Mouse (Mus musculus): ENCODE measurements around the gene Gm16181. TPM values are rescaled to one million over a fixed set of nuclear protein-coding genes. Genes with fewer than 3 reads are reported as not detected.

The Gm16181 gene
- polyA plus RNA-seq, 1 experiment from 2014 or later, result not detected

DNA sequence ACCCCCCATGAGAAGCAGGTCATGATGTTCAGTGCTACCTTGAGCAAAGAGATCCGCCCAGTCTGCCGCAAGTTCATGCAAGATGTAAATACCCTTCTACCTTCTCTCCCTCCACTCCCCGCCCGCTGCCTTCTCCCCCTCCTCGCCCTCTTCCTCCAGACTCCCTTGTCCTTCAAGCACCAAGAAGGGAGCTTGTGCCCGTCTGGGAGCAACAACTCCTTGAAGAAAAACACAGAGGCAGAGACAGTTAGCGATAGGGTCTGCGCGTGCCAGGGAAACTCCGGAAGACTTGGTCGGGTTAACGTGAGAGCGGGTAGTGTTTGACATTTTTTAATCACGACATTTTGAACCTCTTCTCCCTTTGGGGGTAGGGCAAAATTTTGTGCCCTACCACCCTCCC lies 28.4 kb downstream of the Gm16181 start:
- H3K27ac ChIP-seq (replicated peaks; ENCODE audit: low read depth, low read length), result no peak overlapping the region
- no peak for DNase-seq

DNA sequence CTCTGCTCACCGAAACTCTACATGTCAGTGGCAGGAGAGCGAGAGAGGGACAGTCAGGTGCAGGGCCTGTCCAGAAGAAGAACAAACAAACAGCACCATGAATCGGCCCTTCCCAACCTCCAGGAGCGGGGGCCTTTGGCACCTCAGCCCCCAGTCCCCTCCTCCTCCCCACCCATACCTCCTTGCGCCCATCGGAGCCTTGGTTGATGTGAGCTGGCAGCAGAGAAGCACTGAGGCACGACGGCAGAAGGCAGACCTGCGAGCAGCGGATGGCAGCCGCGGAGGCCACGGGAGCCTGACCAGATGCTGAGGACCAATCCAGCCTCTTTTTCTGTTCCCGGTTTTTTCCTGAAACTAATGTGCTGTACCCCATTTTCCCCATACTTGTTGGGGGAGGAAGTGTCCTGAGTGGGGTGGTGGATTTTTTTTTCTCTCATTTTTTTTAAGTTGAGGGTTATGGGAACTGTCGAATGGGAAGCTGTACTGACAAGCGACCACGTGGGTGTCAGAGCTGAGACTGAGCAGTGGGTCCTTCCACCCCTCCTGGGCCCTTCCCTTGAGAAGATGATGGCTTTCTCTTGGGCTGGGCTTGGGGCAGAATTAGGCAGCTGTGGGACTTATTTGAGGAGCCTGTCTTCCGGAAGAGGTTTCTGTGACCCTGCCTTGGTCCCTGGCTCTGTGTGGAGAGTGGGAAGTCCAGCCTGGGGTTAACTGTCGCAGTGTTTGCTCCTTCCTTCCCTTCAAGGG lies 29.0 kb downstream of the Gm16181 start:
- Histone ChIP-seq H3K27me3 (ENCODE audit: control insufficient read depth, insufficient read depth, low read length) (no peaks in the 10 kb centered on the region), H3K36me3 (ENCODE audit: control insufficient read depth, insufficient read depth, low read length) (peaks cover 97% of the 10 kb centered on the region), H3K27ac (replicated peaks; ENCODE audit: low read depth, low read length) (no peak overlapping the region), H3K9me3 (ENCODE audit: control insufficient read depth, low read length) (no peaks in the 10 kb centered on the region), H3K4me2 (ENCODE audit: low read length) (no peak overlapping the region), H3K9ac (replicated peaks; ENCODE audit: low read length) (no peak overlapping the region), H3K4me1 (ENCODE audit: control insufficient read depth, insufficient read depth, low read length) (peaks cover 13% of the 10 kb centered on the region), H3K4me3 (replicated peaks; ENCODE audit: low read depth, low read length) (no peak overlapping the region)
- DNase-seq (no peak), ATAC-seq (ENCODE audit: low FRiP score, low TSS enrichment) (no peak)
- 82% methylated on average over 19 of the region's 19 CpGs for WGBS

More for the DNA sequence above, 28.4 kb downstream of the Gm16181 start:
- WGBS, result 92% methylated on average over 14 of the region's 14 CpGs
- no peak for ATAC-seq (ENCODE audit: low FRiP score, low TSS enrichment)
- no peak overlapping the region for H3K4me2 ChIP-seq (ENCODE audit: low read length)
- no peak overlapping the region for H3K4me3 ChIP-seq (replicated peaks; ENCODE audit: low read depth, low read length)
- no peak overlapping the region for H3K9ac ChIP-seq (replicated peaks; ENCODE audit: low read length)
- H3K36me3 ChIP-seq (ENCODE audit: control insufficient read depth, insufficient read depth, low read length), result peaks cover 100% of the 10 kb centered on the region
- peaks cover 20% of the 10 kb centered on the region for H3K4me1 ChIP-seq (ENCODE audit: control insufficient read depth, insufficient read depth, low read length)
- no peaks in the 10 kb centered on the region for H3K27me3 ChIP-seq (ENCODE audit: control insufficient read depth, insufficient read depth, low read length)
- H3K9me3 ChIP-seq (ENCODE audit: control insufficient read depth, low read length), result no peaks in the 10 kb centered on the region

DNA sequence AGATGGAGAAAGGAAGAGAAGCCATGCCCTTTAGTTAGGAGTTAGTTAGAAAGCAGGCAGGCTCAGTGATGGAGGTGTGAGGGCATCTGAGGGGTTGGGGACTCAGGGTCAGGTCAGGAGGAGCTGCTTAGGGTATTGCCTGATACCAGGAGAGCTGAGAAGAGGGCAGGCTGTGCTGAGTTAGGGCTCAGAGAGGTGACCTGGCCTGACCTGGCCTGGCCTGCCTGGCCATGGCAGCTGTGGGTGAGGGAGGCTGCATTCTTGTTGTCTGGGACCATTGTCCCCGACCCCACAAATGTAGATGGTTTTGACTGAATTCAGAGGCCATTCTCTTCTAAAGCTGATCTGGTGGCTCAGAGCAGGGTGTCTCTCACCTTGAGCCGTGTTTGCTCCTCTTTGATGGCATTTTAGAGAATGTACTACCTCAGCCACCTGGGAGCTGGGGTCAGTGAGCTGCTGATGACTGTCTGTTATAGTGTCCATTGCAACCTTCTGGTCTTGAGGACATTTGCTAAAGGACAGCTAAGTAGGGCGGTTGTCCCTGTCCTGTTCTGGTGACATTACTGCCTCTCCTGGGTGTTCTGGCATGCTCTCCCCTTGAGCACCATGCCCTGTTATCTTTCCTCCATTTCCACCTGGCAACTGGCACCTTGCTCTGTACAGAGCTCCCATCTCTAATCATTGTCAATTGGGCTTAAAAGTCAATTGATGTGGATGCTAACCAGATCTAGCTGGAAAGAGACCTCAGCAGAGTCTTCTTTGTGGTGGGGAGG lies 29.9 kb downstream of the Gm16181 start:
- no peak overlapping the region for H3K27ac ChIP-seq (replicated peaks; ENCODE audit: low read depth, low read length)
- WGBS, result 96% methylated on average over 3 of the region's 3 CpGs

DNA sequence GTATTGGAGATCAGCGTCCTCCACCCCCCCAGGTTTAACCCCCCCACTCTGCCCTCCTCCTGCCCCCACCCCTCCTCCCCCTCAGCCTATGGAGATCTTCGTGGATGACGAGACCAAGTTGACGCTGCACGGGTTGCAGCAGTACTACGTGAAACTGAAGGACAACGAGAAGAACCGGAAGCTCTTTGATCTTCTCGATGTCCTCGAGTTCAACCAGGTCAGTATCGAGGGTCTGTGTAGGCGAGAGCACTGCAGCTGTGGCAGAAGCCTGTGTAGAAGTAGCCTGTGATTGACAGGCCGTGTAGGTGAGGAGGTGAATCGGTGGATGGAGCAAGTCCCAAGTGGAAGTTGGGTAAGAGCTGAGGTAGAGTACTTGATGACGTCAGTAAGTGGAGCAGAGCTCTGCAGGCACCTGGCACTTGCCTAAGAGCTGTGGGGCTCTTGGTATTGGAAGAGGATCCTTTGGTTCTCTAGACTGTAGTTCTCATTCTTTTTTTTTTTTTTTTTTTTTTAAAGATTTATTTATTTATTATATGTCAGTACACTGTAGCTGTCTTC lies 30.6 kb downstream of the Gm16181 start:
- WGBS, result 86% methylated on average over 15 of the region's 15 CpGs
- ATAC-seq (ENCODE audit: low FRiP score, low TSS enrichment), result no peak

More for the DNA sequence above, 29.9 kb downstream of the Gm16181 start:
- peaks cover 88% of the 10 kb centered on the region for H3K36me3 ChIP-seq (ENCODE audit: control insufficient read depth, insufficient read depth, low read length)
- DNase-seq (no peak), ATAC-seq (ENCODE audit: low FRiP score, low TSS enrichment) (no peak)
- no peaks in the 10 kb centered on the region for H3K9me3 ChIP-seq (ENCODE audit: control insufficient read depth, low read length)
- H3K9ac ChIP-seq (replicated peaks; ENCODE audit: low read length), result no peak overlapping the region
- H3K4me1 ChIP-seq (ENCODE audit: control insufficient read depth, insufficient read depth, low read length), result peaks cover 4% of the 10 kb centered on the region
- no peak overlapping the region for H3K4me3 ChIP-seq (replicated peaks; ENCODE audit: low read depth, low read length)
- H3K27me3 ChIP-seq (ENCODE audit: control insufficient read depth, insufficient read depth, low read length), result no peaks in the 10 kb centered on the region
- no peak overlapping the region for H3K4me2 ChIP-seq (ENCODE audit: low read length)

DNA sequence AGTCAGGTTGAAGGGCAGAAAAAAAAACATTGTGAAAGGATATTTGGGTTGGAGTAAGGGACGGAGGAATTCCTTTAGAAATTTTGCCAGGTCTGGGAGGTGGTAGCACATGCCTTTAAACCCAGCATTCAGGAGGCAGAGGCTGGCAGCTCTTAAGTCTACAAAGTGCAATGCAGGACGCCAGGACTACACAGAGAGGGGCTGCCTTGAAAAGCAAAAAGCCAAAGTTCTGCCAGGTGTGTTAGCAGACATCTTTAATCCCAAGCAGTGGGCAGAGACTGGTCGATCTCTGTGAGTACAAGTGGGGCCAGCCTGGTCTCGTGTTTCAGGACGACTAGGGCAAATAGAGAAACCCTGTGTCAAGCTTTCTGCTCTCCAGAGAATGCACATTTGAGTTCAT lies 31.3 kb downstream of the Gm16181 start:
- no peak overlapping the region for H3K4me3 ChIP-seq (replicated peaks; ENCODE audit: low read depth, low read length)
- 77% methylated on average over 5 of the region's 5 CpGs for WGBS
- no peak overlapping the region for H3K9ac ChIP-seq (replicated peaks; ENCODE audit: low read length)
- no peak overlapping the region for H3K4me2 ChIP-seq (ENCODE audit: low read length)
- no peak for ATAC-seq (ENCODE audit: low FRiP score, low TSS enrichment)
- no peaks in the 10 kb centered on the region for H3K9me3 ChIP-seq (ENCODE audit: control insufficient read depth, low read length)
- no peak overlapping the region for H3K27ac ChIP-seq (replicated peaks; ENCODE audit: low read depth, low read length)
- H3K36me3 ChIP-seq (ENCODE audit: control insufficient read depth, insufficient read depth, low read length), result peaks cover 73% of the 10 kb centered on the region
- H3K27me3 ChIP-seq (ENCODE audit: control insufficient read depth, insufficient read depth, low read length), result no peaks in the 10 kb centered on the region
- DNase-seq, result no peak
- H3K4me1 ChIP-seq (ENCODE audit: control insufficient read depth, insufficient read depth, low read length), result no peaks in the 10 kb centered on the region

More for the DNA sequence above, 30.6 kb downstream of the Gm16181 start:
- Histone ChIP-seq H3K4me3 (replicated peaks; ENCODE audit: low read depth, low read length) (no peak overlapping the region), H3K9me3 (ENCODE audit: control insufficient read depth, low read length) (no peaks in the 10 kb centered on the region), H3K9ac (replicated peaks; ENCODE audit: low read length) (no peak overlapping the region), H3K36me3 (ENCODE audit: control insufficient read depth, insufficient read depth, low read length) (peaks cover 81% of the 10 kb centered on the region), H3K4me1 (ENCODE audit: control insufficient read depth, insufficient read depth, low read length) (no peaks in the 10 kb centered on the region), H3K4me2 (ENCODE audit: low read length) (no peak overlapping the region), H3K27ac (replicated peaks; ENCODE audit: low read depth, low read length) (no peak overlapping the region), H3K27me3 (ENCODE audit: control insufficient read depth, insufficient read depth, low read length) (no peaks in the 10 kb centered on the region)
- DNase-seq, result no peak

DNA sequence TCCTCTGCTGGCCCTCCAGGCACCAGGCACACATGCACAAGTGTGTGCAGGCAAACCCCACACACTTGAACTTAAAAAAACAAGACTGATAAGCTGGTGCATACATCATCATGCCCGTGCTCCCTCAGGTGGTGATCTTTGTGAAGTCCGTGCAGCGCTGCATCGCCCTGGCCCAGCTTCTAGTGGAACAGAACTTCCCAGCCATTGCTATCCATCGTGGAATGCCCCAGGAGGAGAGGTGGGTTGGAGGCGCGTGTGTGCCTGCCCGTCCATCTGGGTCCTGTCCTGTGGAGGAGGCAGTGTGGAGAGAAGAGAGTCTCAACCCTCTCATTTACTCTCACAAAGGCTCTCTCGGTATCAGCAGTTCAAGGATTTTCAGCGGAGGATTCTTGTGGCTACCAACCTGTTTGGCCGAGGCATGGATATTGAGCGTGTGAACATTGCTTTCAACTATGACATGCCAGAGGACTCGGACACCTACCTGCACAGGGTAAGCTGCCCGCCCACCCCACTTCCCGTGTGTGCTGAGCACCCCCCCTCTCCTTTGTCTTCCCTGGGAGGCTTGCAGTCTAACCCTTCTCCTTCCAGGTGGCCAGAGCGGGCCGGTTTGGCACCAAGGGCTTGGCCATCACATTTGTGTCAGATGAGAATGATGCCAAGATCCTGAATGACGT lies 32.1 kb downstream of the Gm16181 start:
- no peaks in the 10 kb centered on the region for H3K27me3 ChIP-seq (ENCODE audit: control insufficient read depth, insufficient read depth, low read length)
- H3K9me3 ChIP-seq (ENCODE audit: control insufficient read depth, low read length), result no peaks in the 10 kb centered on the region
- no peak overlapping the region for H3K4me3 ChIP-seq (replicated peaks; ENCODE audit: low read depth, low read length)
- no peaks in the 10 kb centered on the region for H3K4me1 ChIP-seq (ENCODE audit: control insufficient read depth, insufficient read depth, low read length)
- WGBS, result 87% methylated on average over 18 of the region's 18 CpGs
- H3K9ac ChIP-seq (replicated peaks; ENCODE audit: low read length), result no peak overlapping the region
- peaks cover 66% of the 10 kb centered on the region for H3K36me3 ChIP-seq (ENCODE audit: control insufficient read depth, insufficient read depth, low read length)
- no peak for DNase-seq
- no peak for ATAC-seq (ENCODE audit: low FRiP score, low TSS enrichment)
- H3K4me2 ChIP-seq (ENCODE audit: low read length), result no peak overlapping the region
- H3K27ac ChIP-seq (replicated peaks; ENCODE audit: low read depth, low read length), result no peak overlapping the region

DNA sequence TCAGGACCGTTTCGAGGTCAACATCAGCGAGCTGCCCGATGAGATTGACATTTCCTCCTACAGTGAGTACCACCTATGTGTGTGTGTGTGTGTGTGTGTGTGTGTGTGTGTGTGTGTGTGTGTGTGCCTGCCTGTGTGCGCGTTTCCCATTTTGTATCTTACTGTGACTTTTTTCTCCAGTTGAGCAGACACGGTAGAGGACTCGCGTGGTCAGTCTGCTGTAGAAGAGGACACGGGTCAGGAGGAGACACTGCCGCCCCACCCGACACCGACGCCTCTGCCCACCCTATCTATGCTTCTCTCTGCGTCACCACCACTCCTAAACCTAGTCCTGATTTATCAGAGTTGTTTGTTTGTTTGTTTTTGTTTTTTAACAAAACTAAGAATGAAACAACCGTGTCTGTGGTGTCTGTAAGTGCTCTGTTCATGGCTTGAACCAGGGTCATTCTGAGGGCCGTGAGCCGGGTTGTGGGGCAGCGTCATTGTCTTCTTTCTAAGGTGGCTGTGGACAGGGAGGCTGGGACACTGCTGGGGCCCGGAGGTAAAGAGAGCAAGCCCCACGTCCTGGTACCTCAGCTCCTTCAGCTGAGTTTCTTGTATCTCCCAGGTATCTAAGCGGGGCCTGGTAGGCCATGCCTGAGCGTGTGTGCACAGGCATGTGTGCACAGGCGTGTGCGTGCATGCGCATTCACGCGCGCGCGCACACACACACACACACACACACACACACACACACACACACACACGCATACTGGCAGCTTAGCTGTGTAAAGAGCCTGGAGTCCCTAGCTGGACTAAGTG lies 32.9 kb downstream of the Gm16181 start:
- no peak for DNase-seq
- WGBS, result 90% methylated on average over 32 of the region's 32 CpGs
- no peak for ATAC-seq (ENCODE audit: low FRiP score, low TSS enrichment)
- Histone ChIP-seq H3K9ac (replicated peaks; ENCODE audit: low read length) (no peak overlapping the region), H3K36me3 (ENCODE audit: control insufficient read depth, insufficient read depth, low read length) (peaks cover 58% of the 10 kb centered on the region), H3K4me1 (ENCODE audit: control insufficient read depth, insufficient read depth, low read length) (no peaks in the 10 kb centered on the region), H3K9me3 (ENCODE audit: control insufficient read depth, low read length) (no peaks in the 10 kb centered on the region), H3K4me2 (ENCODE audit: low read length) (no peak overlapping the region), H3K4me3 (replicated peaks; ENCODE audit: low read depth, low read length) (no peak overlapping the region), H3K27ac (replicated peaks; ENCODE audit: low read depth, low read length) (no peak overlapping the region), H3K27me3 (ENCODE audit: control insufficient read depth, insufficient read depth, low read length) (no peaks in the 10 kb centered on the region)

Measured in midbrain, embryonic 14.5 days (tissue).